Mouse (Mus musculus) C2C12 (cell line): ENCODE data around the gene Otx2.

Source experiments
- CEBPB ChIP-seq: IDR thresholded peaks from one replicate; pipeline ENCODE4 v1.6.1; 2011; ENCODE audit warnings: low read depth, mild to moderate bottlenecking, control low read depth, moderate library complexity
- CTCF ChIP-seq: IDR thresholded peaks from one replicate; pipeline ENCODE4 v1.5.1; 2011; ENCODE audit not compliant: control insufficient read depth, insufficient read depth, insufficient read length
- FOSL1 ChIP-seq: IDR thresholded peaks from one replicate; pipeline ENCODE4 v1.8.0; 2011; ENCODE audit warnings: mild to moderate bottlenecking, low read length; ENCODE audit not compliant: poor library complexity, insufficient read depth, severe bottlenecking
- MYOD1 ChIP-seq: IDR thresholded peaks from one replicate; pipeline ENCODE4 v1.6.1; 2011; ENCODE audit warnings: low read depth; ENCODE audit not compliant: control insufficient read depth, insufficient read length

DNA sequence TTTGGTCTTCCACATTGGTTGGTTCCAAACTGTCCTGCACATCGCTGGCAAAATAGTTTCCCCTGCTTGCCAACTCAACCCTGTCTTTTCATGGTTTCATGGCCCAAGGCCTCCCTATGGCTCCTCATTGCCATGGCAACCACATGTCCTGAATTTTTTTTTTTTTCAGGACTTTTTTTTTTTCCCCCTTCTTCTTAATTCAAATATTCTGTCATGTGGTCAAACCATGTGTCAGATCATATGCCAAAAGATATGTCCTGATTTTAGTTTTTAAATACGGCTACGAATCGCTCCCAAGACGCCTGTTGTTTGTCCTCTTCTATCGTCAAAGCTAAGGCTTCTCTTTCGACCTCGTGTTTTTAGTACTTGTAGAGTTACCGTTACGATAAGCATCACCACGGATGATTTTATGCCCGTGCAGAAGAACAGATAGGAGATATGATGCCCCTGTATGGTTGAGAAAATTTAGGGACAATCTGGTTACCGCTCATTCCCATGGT lies 37.3 kb upstream of the Otx2 start:
- TF ChIP-seq CTCF, result no peak
- no peak for TF ChIP-seq CEBPB
- TF ChIP-seq FOSL1, result no peak
- no peak for TF ChIP-seq MYOD1
